24 mouse cellular contexts compared by ENCODE assay signal in the genomic region with DNA sequence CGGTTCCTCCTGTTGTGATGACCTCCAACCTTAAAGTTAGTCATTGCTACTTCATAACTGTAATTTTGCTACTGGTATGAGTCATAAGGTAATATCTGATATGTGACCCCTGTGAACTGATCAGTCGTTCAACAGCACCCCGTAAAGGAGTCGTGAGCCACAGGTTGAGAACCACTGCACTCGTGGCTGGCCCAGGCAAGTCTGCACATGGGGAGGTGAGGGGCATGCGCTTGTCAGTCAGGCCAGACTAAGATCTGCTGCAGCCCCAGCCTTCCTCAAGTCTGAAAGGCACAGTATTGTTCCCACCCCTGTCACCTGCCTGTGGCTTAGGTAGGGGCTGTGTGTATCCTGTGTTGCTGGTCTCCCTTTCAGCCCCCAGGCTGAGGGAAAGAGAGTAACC. TPM values are rescaled to one million over a fixed set of nuclear protein-coding genes. Genes with fewer than 3 reads are reported as not detected.
A peak's percentile ranks its signal among the peaks of the same experiment; 100 is the strongest.
DNase-seq lines count a peak whose midpoint lies in the region; ATAC-seq and TF ChIP-seq lines count a peak whose summit lies in the region.
"Had no signal": no experiment of that assay in that cellular context is flagged by ENCODE, and none has a peak within 500 bp of the region (broad histone marks: within the 10 kb centered on the region; RNA-seq: fewer than 3 reads in every experiment).

No protein-coding gene starts in this region.

- no peak overlapping the region for H3K4me2 ChIP-seq in kidney, embryonic 15.5 days
- no peak overlapping the region for H3K4me2 ChIP-seq in lung, postnatal 0 days (replicated peaks; ENCODE audit: low read depth, low read length)
- H3K4me2 ChIP-seq in stomach, embryonic 15.5 days, result no peak overlapping the region
- H3K4me2 ChIP-seq: heart, embryonic 13.5 days; hindbrain, embryonic 12.5 days; limb, embryonic 12.5 days; liver, embryonic 13.5 days; midbrain, embryonic 15.5 days; neural tube, embryonic 12.5 days had no signal

- H3K4me1 ChIP-seq in kidney, embryonic 15.5 days, result no peaks in the 10 kb centered on the region
- H3K4me1 ChIP-seq in lung, postnatal 0 days (ENCODE audit: insufficient read depth, low read depth, low read length), result peaks cover 2% of the 10 kb centered on the region; the same call in 1 of the 2 replicates
- H3K4me1 ChIP-seq in stomach, embryonic 15.5 days, result no peaks in the 10 kb centered on the region
- H3K4me1 ChIP-seq: heart, embryonic 13.5 days; hindbrain, embryonic 12.5 days; limb, embryonic 12.5 days; liver, embryonic 13.5 days; megakaryocyte, embryonic 14.5 days; midbrain, embryonic 15.5 days; neural tube, embryonic 12.5 days had no signal

- no peak overlapping the region for H3K9ac ChIP-seq in kidney, embryonic 15.5 days
- H3K9ac ChIP-seq in lung, postnatal 0 days (replicated peaks; ENCODE audit: low read depth), result no peak overlapping the region
- no peak overlapping the region for H3K9ac ChIP-seq in stomach, embryonic 15.5 days
- H3K9ac ChIP-seq: forebrain, postnatal 0 days; heart, embryonic 13.5 days; hindbrain, embryonic 12.5 days; limb, embryonic 12.5 days; liver, embryonic 13.5 days; midbrain, embryonic 15.5 days; neural tube, embryonic 12.5 days had no signal

- 81% methylated on average over 6 of the region's 6 CpGs for WGBS in kidney, embryonic 15.5 days
- WGBS in lung, postnatal 0 days, result 69% methylated on average over 6 of the region's 6 CpGs
- 73% methylated on average over 6 of the region's 6 CpGs for WGBS in stomach, embryonic 15.5 days

- H3K9me3 ChIP-seq in kidney, embryonic 15.5 days (replicated peaks), result no peaks in the 10 kb centered on the region
- no peaks in the 10 kb centered on the region for H3K9me3 ChIP-seq in lung, postnatal 0 days (ENCODE audit: low read length)
- H3K9me3 ChIP-seq in stomach, embryonic 15.5 days, result no peaks in the 10 kb centered on the region
- H3K9me3 ChIP-seq: heart, embryonic 13.5 days; hindbrain, embryonic 12.5 days; limb, embryonic 12.5 days; liver, embryonic 13.5 days; megakaryocyte, embryonic 14.5 days; midbrain, embryonic 15.5 days; neural tube, embryonic 12.5 days had no signal

- H3K36me3 ChIP-seq in kidney, embryonic 15.5 days, result no peaks in the 10 kb centered on the region
- H3K36me3 ChIP-seq in lung, postnatal 0 days (ENCODE audit: insufficient read depth, low read length), result peaks cover 11% of the 10 kb centered on the region; the same call in 1 of the 2 replicates
- H3K36me3 ChIP-seq in stomach, embryonic 15.5 days, result no peaks in the 10 kb centered on the region
- H3K36me3 ChIP-seq: heart, embryonic 13.5 days; hindbrain, embryonic 12.5 days; limb, embryonic 12.5 days; liver, embryonic 13.5 days; midbrain, embryonic 15.5 days; neural tube, embryonic 12.5 days had no signal

- peak overlapping the region; percentile 49 for H3K27ac ChIP-seq in kidney, embryonic 15.5 days
- H3K27ac ChIP-seq in lung, postnatal 0 days (ENCODE audit: low read length), result peak overlapping the region; percentile 68
- peak overlapping the region; percentile 44; the same call in 1 of the 2 replicates for H3K27ac ChIP-seq in stomach, embryonic 15.5 days
- H3K27ac ChIP-seq: heart, embryonic 13.5 days; hindbrain, embryonic 12.5 days; limb, embryonic 12.5 days; liver, embryonic 13.5 days; midbrain, embryonic 15.5 days; neural tube, embryonic 12.5 days had no signal

- no peaks in the 10 kb centered on the region for H3K27me3 ChIP-seq in kidney, embryonic 15.5 days
- H3K27me3 ChIP-seq in lung, postnatal 0 days (replicated peaks; ENCODE audit: insufficient read depth, low read length), result no peaks in the 10 kb centered on the region
- no peaks in the 10 kb centered on the region for H3K27me3 ChIP-seq in stomach, embryonic 15.5 days (replicated peaks)
- H3K27me3 ChIP-seq: heart, embryonic 13.5 days; hindbrain, embryonic 12.5 days; limb, embryonic 12.5 days; liver, embryonic 13.5 days; midbrain, embryonic 15.5 days; neural tube, embryonic 12.5 days had no signal

- H3K4me3 ChIP-seq in kidney, embryonic 15.5 days (replicated peaks), result no peak overlapping the region
- no peak overlapping the region for H3K4me3 ChIP-seq in lung, postnatal 0 days (ENCODE audit: low read depth, low read length)
- no peak overlapping the region for H3K4me3 ChIP-seq in stomach, embryonic 15.5 days (replicated peaks)
- H3K4me3 ChIP-seq: heart, embryonic 13.5 days; hindbrain, embryonic 12.5 days; limb, embryonic 12.5 days; liver, embryonic 13.5 days; megakaryocyte, embryonic 14.5 days; midbrain, embryonic 15.5 days; neural tube, embryonic 12.5 days had no signal

- intact Hi-C loops in gastrocnemius, postnatal 36 days (cut with DNase I), result no loop called here

- no peak for TF ChIP-seq CTCF in lung, postnatal 0 days (IDR thresholded peaks at IDR 0.05)

- no peak for TF ChIP-seq EP300 in lung, postnatal 0 days (IDR thresholded peaks at IDR 0.05)

- no peak; the same call in 1 of the 2 replicates for ATAC-seq in kidney, embryonic 15.5 days (replicated peaks; ENCODE audit: low FRiP score)
- no peak for ATAC-seq in lung, postnatal 0 days
- no peak for ATAC-seq in stomach, embryonic 15.5 days (ENCODE audit: insufficient read depth, low FRiP score, low read depth)
- ATAC-seq: forebrain, postnatal 0 days; midbrain, embryonic 15.5 days had no signal

- DNase-seq in kidney, adult 11 months, result no peak
- DNase-seq in lung, postnatal 0 days (ENCODE audit: low spot score), result no peak
- no peak for DNase-seq in lung, adult 18-20 months
- DNase-seq in urinary bladder, postnatal 25 days (ENCODE audit: low spot score), result peak; percentile 30
- DNase-seq in gastrocnemius, postnatal 36 days, result no peak
- DNase-seq: B cell, adult 2 months; cerebellum, adult 11 months; cerebellum, adult 9-11 months; forebrain, postnatal 0 days; heart, postnatal 14 days; layer of hippocampus, postnatal 36 days; liver, embryonic 13.5 days; right cerebral cortex, postnatal 14 days; spleen, adult 18-20 months; thymus, postnatal 25 days had no signal

RNA-seq across cellular contexts. Expression of a gene that starts 14.8 kb away (rescaled TPM):
- polyA plus RNA-seq in kidney, embryonic 15.5 days (2015; fragmentation: Nextera tagmentation; extraction: Ambion mirVana), result 98.2 and 112 TPM in 2 replicates
- 2,236 and 2,487 TPM in 2 replicates for polyA plus RNA-seq in lung, postnatal 0 days (2015; fragmentation: Nextera tagmentation; extraction: Ambion mirVana)
- polyA plus RNA-seq in stomach, embryonic 15.5 days (2015; fragmentation: Nextera tagmentation; extraction: Ambion mirVana), result 63.1 and 72.0 TPM in 2 replicates
- total RNA-seq in gastrocnemius, postnatal 36 days (2021), result 10 to 100 TPM; 12.2 to 13.2 TPM
- total RNA-seq: MEL had no signal

RNA-seq across cellular contexts. Expression of a gene that starts 45.8 kb away (rescaled TPM):
- polyA plus RNA-seq in kidney, embryonic 15.5 days (2015; fragmentation: Nextera tagmentation; extraction: Ambion mirVana), result 440 and 441 TPM in 2 replicates
- 283 and 290 TPM in 2 replicates for polyA plus RNA-seq in lung, postnatal 0 days (2015; fragmentation: Nextera tagmentation; extraction: Ambion mirVana)
- polyA plus RNA-seq in stomach, embryonic 15.5 days (2015; fragmentation: Nextera tagmentation; extraction: Ambion mirVana), result 362 and 379 TPM in 2 replicates
- 100 to 1,000 TPM; 167 to 169 TPM for total RNA-seq in gastrocnemius, postnatal 36 days (2021)

Comparison
In these comparisons a context has a peak if more than half of its experiments do, and no peak if none do; other contexts are left out.
1. RNA of a gene that starts 14.8 kb away (polyA plus RNA-seq): 2,236 to 2,487 TPM in lung, postnatal 0 days; 98.2 to 112 TPM in kidney, embryonic 15.5 days and 63.1 to 72.0 TPM in stomach, embryonic 15.5 days; every median in the first group is over 10 times any median in the second.
2. Peak in every context shown above with its lines, with median percentiles within 50 percentile points of each other: H3K27ac ChIP-seq.